Mouse (Mus musculus): Measurements from ENCODE around the gene Rfxank. TPM values are rescaled to one million over a fixed set of nuclear protein-coding genes. Genes with fewer than 3 reads are reported as not detected.

Rfxank gene
- total RNA-seq (2015) (8.0 and 8.5 TPM in 2 replicates), total RNA-seq (2017) (5.7 and 5.9 TPM in 2 replicates)

DNA sequence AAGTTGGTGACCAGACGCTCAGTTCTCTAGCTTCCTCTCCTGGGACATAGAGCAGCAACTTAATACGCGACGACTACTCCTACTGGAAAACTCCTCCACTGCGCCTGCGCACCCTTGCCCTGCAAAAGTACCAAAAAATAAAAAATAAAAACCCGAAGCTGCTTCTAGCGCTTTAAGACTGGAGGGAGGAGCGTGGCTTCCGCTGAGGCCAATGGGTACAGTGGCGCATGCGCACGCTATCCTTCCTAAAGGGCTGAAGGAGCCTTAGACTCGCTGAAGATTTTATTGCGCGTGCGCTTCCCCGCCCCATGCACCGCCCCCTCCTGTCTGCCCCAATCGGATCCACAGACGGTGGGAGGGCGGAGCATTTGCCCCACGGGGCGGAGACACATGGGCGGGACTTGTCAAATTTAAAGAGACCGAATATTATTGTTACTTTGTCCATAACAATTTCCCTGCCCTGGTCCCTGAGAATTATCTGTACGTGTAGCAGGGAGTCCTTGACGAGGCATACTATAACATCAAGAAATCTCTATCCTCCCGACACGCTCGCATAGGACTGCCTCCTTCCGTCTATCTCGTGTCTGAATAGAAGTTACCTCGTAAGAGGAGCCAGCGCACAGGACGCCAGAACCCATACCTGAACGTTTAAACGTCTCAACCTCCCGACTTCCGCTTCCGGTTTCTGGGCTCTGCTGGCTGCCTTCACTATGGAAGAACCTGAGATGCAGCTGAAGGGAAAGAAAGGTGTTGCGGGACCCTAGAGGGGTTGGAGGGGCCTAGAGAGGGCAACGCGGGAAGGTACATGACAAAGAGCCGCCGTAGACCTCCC lies at the start of gene Rfxank, which contains the start of the genes Borcs8 and Mef2b:
Rfxank (minus strand) TSS at position 129 of the 832 bp plus-strand sequence.
Borcs8 (plus strand) TSS at position 474 of the 832 bp plus-strand sequence.
Mef2b (plus strand) TSS at position 686 of the 832 bp plus-strand sequence.
- peak; percentile 93 for ATAC-seq (replicated peaks; ENCODE audit: poor library complexity)

DNA sequence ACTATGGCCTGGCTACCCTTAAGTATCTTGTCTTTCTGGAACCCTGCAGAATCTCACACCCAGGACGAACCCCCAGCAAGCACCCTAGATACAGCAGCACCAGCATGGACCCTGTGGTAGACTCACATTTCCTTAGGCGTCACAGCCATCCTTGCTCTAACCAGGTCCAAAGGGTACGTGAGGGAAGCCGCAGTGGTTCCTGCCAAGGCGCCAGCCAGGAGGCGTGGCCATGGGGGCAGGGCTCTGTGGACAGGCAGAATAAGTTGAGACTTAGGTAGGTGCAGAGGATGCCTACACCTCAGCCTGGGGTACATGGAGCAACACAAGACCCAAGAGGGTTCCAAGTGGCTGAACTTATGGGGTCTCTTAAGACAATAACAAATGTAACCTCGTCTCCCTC lies 49.8 kb upstream of the Rfxank start:
- 0 out of 2 replicates have a peak, but pooled peaks have one; percentile 23 for ATAC-seq (replicated peaks; ENCODE audit: poor library complexity)

DNA sequence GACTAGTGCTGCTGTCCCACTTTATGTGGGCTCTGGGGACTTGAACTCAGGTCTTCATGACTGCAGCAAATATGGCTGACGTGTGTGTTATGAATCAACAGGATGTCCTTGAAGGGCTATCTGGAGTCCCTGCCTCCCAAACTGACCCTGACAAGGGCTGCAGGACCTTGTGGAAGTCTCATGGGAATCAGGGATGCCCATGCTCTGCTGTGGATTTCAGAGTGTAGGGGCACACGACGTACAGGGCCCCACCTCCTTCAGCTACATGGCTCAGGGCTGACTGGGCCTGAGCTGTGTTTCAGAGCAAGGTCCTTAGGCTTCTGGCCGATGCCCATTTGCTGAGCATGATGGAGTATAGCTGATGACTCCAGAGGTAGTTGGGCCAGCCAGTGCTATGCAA lies 44.2 kb upstream of the Rfxank start:
- no peak for ATAC-seq (replicated peaks; ENCODE audit: poor library complexity)

DNA sequence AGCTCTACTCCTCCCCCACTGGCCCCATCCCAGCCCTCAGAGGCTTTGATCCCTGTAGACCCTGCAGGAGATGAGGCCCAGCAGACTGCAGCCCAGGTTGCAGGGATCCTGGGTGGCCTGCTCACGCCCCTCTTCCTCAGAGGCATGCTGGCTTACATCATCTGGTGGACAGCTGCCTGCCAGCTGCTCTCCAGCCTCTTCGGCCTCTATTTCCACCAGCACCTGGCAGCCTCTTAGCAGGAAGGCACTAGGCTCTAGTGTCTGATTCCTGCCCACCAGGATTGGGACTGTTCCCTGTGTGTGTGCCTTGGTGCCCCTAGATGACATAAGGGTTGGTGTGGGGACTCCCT lies 42.9 kb upstream of the Rfxank start:
- ATAC-seq (replicated peaks; ENCODE audit: poor library complexity) = 0 out of 2 replicates have a peak, but pooled peaks have one; percentile 8

DNA sequence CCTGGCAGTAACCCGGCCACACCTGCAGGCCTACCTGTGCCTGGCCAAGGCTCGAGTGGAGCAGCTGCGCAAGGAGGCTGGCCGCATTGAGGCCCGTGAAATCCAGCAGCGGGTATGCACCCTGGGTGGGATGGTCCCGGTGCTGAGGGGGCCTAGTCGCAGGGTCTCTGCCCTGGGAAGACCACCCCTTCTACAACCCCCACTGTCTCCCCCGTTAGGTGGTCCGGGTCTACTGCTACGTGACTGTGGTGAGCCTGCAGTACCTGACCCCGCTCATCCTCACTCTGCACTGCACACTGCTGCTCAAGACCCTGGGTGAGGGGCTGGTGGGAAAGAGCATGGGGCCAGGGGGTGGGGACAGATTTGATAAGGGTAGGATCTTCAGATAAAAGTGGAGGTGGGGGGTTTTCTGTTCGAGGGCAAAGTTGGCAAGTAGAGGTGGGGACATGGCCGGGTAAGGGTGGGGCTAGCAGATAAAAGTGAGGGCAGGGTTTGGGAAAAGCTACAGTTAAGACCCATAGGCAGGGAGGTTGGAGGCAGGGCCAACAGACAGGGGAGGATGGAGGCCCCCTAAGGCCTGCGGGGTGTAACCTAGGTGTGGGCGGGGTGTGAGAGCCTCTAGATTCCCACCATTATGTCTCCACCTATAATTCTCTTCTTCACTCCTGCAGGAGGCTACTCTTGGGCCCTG lies 42.4 kb upstream of the Rfxank start:
- peak; percentile 85 for ATAC-seq (replicated peaks; ENCODE audit: poor library complexity)

DNA sequence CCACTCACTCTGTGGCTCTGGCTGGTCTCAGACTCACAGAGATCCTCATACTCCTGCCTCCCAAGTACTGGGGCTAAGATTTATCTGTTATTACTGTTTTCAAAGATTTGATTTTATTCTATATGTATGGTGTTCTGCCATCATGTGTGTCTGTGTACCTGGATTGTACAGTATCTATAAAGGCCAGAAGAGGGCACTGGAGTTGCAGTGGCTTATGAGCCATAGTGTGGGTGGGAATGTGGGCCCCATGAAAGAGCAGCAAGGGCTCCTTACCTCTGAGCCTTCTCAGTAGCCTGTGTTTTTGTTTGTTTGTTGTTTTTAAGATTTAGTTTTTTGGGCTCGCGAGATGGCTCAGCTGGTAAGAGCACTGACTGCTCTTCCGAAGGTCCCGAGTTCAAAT lies 40.1 kb upstream of the Rfxank start:
- peak; percentile 72 for ATAC-seq (replicated peaks; ENCODE audit: poor library complexity)

DNA sequence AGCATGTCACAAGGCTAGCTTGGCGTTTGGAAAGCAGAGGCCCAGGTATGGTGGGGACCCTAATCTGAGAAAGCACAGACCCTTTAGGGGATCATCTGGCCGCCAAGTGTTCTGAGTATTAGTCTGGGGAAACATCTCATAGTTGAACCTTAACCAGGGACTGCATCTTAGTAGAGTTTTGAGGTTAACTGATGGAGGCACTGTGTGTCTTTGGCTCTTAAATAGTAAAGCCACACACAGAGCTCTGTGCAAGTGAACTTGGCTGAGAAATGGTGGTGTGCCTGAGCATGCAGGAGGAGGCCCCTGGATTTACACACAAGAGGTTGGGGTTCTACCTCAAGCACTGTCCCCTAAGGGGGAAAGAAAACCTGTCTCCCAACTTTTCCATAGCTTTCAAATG lies 39.3 kb upstream of the Rfxank start:
- no peak for ATAC-seq (replicated peaks; ENCODE audit: poor library complexity)

DNA sequence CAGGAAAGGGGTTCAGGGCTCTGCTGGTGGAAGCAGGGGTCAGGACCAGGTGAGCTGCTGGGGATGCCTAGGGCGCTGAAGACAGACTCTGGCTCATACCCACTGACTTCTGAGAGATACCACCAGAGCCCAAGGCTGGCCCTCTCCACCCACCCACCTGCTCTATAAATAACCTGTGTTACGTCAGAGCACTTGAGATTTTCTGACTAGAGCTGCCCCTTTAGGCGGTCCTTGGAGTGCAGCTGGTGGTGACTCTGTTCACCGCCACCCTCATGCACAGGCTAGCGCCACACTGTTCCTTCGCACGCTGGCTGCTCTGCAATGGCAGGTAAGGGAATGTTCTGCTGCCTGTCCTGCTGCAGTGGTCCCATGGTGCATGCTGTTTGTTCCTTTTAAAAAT lies 35.1 kb upstream of the Rfxank start:
- no peak for ATAC-seq (replicated peaks; ENCODE audit: poor library complexity)

DNA sequence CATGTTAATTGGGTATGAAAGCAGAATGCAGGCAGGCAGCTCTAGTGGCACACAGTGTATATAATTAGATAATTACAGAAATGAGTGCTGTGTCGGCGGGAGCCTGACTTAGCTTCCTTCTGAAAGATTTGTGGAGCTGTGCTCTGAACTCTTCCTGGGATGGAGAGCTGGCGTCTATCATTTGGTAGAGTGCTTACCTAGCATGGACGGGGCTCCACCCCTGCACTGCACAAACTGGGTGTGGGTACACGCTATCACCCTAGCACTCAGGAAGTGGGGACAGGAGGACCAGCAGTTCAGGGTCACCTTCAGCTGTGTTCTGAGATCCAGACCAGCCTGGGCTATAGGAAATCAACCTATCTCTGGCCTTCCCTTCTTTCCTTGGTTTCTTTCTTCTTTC lies 34.4 kb upstream of the Rfxank start:
- no peak for ATAC-seq (replicated peaks; ENCODE audit: poor library complexity)

DNA sequence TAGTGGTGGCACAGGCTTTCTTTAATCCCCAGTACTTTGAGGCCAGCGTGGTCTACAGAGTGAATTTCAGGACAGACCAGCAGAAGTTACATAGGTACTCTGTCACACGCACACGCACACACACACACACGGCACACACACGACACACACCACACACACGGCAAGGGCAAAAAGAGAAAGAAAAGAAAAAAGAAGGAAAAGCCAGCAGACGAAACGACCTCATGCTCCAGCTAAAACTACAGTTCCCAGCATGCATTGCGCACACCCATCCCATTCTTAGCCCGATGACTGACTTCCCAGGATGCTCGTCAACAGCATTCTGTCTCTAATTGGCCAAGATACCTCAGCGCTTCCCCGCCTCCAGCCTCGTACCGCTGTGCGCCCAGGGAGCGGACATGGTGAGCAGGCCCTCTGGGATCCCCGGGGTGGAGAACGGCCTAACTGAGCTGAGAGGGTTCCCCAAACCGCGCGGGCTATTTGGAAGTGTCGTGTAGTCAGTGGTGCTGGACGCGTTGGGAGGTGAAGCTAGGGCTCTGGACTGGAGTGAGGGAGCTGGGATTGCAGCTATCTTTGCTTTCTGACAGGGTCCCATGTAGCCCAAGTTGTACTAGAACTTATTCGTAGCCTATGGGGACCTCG lies 33.2 kb upstream of the Rfxank start, which contains the start of gene Tmem161a:
Tmem161a (plus strand) TSS at position 314 of the 639 bp plus-strand sequence.
- ATAC-seq (replicated peaks; ENCODE audit: poor library complexity) = peak; percentile 99

DNA sequence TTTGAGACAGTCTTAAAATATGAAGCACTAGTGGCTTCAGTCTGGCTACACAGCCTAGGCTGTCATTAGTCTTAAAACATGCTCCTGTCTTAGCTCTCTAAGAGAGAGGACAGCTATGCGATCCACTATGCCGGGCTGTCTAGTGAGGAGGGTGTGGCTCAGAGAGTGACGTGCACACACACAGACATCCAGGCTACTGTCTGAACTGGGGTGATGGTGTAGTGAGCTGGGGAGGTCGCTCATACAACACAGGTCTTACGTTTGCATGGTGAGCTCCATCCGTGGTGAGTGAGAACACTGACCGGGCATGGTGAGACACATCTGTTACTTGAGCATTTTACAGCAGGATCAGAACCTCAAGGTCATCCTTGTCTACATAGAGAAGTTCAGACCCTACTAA lies 32.3 kb upstream of the Rfxank start:
- ATAC-seq (replicated peaks; ENCODE audit: poor library complexity) = no peak

DNA sequence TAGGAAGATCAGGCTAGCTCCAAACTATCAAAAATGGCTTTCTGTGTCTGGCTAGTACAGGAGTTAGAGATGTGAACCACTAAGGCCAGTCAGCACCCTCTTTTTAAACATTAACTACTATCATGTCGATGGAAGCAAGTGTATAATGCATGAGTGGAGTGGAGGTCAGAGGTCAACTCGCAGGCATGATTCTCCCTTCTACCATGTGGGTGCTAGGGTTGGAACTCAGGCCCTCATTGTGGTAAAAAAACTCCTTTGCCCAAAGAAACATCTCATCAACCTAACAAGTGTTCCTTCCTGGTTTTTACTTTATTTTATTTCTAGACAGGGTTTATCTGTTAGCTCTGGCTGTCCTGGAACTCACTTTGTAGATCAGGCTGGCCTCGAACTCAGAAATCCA lies 31.8 kb upstream of the Rfxank start:
- no peak for ATAC-seq (replicated peaks; ENCODE audit: poor library complexity)

DNA sequence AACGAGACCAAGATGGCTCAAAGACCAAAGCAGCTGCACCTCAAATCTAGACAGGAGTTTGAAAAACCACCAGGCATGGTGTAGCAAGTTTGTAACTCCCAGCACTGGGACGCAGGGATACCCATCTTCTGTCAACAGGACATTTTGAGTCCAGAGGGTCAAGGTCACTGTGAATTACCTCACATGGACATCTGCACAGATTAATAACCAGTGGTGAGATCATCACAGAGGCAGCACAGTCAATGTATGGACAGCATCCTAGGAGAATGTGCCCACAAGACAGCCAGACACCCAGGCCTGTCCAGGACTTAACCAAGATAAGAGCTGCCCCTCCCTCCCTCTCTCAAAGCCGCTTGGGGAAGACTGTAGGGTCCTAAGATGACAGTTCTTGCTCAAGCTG lies 31.2 kb upstream of the Rfxank start:
- ATAC-seq (replicated peaks; ENCODE audit: poor library complexity) = no peak

DNA sequence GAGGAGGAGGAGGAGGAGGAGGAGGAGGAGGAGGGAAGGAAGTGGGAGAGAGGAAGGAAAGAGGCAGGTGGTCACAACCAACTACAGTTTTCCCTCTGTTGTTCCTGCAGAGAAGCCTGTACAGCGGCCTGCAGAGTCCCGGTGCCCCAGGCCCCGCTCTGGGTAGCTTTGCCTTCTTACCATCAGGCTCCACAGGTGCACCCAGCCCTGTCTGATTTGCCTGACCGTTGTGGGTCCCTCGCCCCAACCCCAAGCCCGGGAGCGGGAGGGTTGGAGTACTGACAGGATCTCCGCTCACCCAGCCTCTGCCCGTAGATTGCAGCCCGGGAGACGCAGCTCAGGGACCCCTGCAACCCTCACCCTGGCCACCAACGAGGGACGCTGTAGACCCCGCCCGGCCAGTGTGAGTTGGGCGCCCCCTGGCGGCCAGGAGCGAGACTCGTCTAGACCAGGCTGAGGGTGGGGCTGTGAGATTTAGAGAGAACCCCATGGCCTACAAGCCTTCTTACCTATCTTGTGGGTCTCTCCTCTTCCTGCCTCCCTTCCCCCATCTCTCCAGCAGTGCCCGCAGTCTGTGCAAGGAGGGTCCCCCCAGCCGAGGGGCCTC lies 27.7 kb upstream of the Rfxank start:
- peak; percentile 85 for ATAC-seq (replicated peaks; ENCODE audit: poor library complexity)

DNA sequence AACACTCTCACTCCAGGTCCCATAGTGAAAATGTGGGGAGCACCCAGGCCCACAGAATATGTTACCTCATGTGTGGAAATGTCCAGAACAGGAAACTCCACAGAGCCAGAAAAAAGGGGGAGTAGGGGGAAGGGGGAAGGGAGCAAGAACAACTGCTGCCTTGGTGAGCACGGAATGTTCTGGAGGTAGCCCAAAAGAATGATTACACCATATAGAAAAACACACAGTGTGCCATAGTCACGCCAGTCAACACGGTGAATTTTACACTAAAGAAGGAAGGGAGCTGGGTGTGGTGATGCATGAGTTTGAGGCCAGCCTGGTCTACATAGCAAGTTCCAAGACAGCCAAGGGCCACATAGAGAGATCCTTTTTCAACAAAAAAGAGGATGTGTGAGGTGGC lies 24.4 kb upstream of the Rfxank start:
- no peak for ATAC-seq (replicated peaks; ENCODE audit: poor library complexity)

DNA sequence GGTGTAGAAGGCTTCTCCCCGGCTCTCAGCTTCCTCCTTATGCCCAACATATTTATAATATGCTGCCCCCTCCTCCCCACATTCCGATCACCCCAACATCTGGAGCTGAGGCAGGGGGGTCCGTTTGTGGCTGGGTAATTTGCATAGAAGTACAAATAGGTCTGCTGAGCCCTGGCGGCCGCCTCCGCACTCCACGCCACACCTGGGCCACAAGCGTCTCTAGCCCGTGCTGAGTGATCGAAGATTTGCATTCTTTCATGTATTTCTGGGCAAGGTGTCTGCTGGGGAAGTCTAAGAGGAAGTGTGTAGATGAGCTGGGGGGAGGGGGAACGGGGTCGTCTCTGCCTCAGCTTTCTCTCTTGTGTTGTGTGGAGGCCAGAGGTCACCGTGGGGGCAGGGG lies 21.1 kb upstream of the Rfxank start:
- no peak for ATAC-seq (replicated peaks; ENCODE audit: poor library complexity)

DNA sequence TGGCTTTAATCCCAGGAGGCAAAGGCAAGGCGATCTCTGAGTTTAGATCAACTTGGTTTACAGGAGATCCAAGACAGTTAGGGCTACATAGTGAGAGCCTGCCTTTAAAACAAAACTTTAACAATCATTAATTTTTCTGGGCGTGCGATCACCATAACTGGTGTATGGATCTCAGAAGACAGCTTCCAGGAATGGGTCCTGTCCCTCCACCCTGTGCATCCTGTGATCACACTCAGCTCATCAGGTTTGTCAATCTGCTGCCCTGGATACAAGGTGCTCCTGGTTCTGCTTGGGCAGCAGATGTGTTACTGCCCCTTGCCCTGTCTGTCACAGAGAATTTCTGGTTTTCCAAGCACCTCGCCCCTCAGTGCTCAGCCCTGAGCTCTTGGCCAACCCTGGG lies 20.3 kb upstream of the Rfxank start:
- ATAC-seq (replicated peaks; ENCODE audit: poor library complexity) = no peak

DNA sequence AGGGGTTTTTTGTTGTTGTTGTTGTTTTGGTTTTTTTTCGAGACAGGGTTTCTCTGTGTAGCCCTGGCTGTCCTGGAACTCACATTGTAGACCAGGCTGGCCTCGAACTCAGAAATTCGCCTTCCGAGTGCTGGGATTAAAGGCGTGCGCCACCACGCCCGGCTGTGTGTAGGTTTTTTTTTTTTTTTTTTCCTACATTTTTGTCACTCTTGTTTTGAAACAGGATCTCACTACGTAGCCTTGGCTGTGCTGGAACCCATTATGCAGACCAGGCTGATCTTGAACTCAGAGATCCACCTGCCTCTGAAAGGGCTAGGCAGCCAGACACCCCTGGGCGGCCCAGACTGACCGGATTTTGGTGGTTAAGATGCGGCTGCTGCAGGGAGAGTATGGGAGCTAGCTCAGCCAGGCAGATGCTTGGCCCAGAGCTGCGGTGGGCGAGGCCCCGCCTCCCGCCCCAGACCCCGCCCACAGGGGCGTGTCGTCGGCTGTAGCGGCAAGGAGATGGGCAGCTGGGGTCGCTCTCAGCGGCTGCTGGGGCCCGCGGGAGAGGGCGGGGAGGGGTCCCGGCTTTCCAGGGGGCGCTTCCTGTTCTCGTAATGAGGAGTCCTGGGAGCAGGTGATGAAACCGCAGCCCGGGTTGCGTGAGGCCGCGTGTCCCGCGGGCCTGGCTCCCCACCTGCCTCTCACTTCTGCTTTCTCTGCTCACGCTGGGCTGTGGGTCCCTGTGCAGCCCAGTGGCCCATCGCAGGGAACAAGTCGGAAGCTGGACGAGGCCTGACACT lies 19.3 kb upstream of the Rfxank start:
- ATAC-seq (replicated peaks; ENCODE audit: poor library complexity) = peak; percentile 86

DNA sequence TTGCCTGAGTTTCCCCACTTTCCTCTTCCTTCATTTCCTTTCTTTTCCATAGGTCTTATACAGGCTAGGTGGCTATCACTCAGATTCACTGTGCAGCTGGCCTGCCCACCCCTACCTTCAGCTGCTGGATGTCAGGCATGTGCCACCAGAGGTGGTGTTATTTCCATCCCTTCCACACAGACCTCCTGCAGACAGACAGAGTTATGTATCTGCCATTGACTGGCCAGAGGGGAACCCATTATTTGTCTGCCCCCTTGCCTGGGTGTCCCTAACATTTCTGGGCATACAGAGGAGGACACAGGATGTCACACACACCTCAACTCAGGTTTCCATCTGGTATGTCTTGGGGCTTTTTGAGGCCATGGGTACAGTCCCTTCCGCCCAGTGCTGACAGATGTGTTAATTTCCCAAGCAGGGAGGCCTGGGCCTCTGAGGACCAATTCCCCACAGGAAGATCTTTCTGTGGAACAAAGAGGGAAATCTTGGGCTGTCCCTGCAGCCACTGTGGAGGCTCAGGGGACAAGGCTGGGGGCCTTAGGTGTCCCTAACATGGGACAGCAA lies 18.4 kb upstream of the Rfxank start:
- ATAC-seq (replicated peaks; ENCODE audit: poor library complexity) = no peak

Data from megakaryocyte progenitor cell, adult 5-6 weeks (primary cell).